Mouse (Mus musculus): ENCODE results near the gene Cartpt.
A peak's percentile ranks its signal among the peaks of the same experiment; 100 is the strongest.
"Not testable (repeated sequence)": the region's sequence is repeated elsewhere in the genome, so short reads cannot be mapped to it uniquely, and the experiment has no call there.

The Cartpt gene

DNA sequence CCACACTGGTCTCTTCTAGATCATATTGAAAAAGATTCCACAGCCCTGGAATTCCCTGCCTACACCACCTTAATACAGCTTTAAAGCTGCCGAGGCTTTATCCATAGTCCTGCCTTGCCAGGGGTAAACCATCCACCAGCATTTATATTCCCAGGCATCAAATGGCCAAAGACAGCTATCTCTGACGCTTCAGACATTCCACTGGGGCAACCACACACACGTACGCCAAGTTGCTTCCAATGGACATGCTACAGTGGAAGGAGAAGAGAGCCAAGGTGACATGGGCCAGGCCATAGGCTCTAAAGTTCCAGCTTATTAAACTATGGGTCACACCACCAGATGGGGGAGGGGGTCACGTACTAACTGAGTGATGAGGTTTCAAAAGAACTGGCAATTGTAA lies 45.7 kb downstream of the Cartpt start:
- DNase-seq, result no peak

DNA sequence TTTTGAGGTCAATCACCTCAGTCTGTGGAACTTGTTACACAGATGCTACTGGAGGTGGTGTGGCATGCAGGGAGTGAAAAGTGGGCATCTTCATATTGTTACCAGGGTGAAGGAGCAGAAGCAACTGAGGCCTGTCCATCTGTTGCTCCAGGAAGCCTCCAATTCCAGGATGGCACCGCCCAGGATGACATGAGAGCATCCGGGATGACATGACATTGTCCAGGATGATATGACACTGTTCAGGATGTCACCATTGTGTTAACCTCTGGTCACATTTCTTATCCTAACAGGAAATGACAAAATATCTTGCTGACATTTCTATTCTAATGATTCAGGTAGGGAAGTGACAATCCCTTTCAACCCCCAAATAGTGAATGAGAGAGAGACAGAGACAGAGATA lies 47.8 kb downstream of the Cartpt start:
- no peak for DNase-seq

DNA sequence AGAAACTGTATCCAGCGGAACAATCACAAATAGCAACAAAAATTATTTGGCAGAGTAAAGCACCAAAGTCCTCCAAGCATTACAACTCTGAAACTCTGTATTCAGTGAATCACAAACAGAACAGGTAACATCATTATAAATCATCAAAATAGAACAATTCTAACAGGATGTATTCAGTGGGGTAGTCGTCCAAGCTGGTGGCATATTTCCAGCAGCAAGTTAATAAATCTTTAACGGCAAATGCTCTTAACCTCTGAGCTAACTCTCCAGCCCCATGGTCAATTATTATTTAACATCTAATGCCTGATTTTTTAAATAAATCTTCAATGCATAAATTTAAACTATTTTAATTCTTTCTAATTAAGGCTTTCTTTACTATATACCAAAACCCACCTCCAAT lies 48.5 kb downstream of the Cartpt start:
- not testable (repeated sequence) for DNase-seq

DNA sequence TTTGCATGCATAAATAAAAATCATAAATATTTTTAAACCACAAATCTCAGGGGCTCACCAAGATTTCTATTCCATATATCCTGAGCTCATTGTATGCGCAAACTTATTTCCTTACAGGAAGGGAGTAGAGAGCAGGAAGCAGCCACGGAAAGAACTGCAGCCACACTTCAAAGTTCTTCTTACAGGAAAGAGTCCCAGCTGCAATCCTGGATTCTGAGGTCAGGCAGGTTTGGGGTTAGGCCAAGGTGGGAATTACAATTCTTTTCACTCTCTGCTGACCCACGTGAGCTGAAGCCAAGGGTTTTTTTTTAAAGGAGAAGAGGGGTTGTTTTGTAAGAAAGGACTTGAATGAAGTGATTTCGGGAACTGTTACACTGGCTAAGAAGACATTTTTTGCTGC lies 49.9 kb downstream of the Cartpt start:
- no peak for DNase-seq

DNA sequence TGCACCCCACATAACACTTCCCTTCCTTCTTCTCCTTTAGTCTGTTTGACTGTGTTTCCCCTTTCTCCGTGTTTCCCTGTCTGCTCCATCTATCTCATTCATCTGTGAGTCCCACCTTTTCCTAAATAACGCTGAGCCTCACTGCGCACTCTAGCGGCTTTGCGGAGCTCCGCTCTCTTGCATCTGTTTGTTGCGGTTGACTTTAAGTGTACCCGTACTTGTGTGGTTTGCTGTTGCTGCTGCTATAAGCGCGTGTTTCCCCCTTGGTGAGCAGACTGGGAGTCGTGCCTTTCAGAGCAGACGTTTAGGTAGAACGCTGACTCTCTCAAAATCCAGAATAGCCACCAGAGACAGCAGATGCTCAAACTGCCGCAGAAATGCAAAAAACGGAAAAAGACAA lies 51.3 kb downstream of the Cartpt start:
- DNase-seq, result peak; percentile 39 to 47

All from cerebellum, adult 18-20 months (tissue).